Mouse (Mus musculus) activated CD4-positive, CD25-positive, alpha-beta regulatory T cell, adult 4 months (primary cell): ENCODE results near the gene Six5. TPM values are rescaled to one million over a fixed set of nuclear protein-coding genes. Genes with fewer than 3 reads are reported as not detected.

Experiments
- polyA plus RNA-seq, 2 experiments: library from polyadenylated mRNA; unstranded; fragments of 100-300 nt; shearing (Covaris generic); gene quantifications; one replicate each; pipeline ENCODE4 v1.2.1; 2017

Gene Six5
- polyA plus RNA-seq, 2 experiments from 2014 or later = 0.25 TPM; not detected in 1

Other genes with a start within 250 kb of the Six5 start
- gene Pglyrp1, start 223.3 kb upstream of the Six5 start, polyA plus RNA-seq = 100 to 1,000 TPM; 275 to 290 TPM
- 1 to 10 TPM; 5.3 to 9.2 TPM for gene Ccdc61, start 184.2 kb upstream of the Six5 start, polyA plus RNA-seq
- not detected for gene Nova2, start 168.7 kb upstream of the Six5 start, polyA plus RNA-seq
- gene Nanos2, start 107.2 kb upstream of the Six5 start, polyA plus RNA-seq = under 1 TPM in 1 of 2 experiments, not detected in 1; 0.31 TPM
- gene Mypop, start 103.3 kb upstream of the Six5 start, polyA plus RNA-seq = 1 to 10 TPM; 2.2 to 2.8 TPM
- 1 to 10 TPM; 2.0 to 3.0 TPM for gene Irf2bp1, start 90.5 kb upstream of the Six5 start, polyA plus RNA-seq
- under 1 TPM in 1 of 2 experiments, not detected in 1; 0.16 TPM for gene Foxa3, start 71.1 kb upstream of the Six5 start, polyA plus RNA-seq
- 10 to 100 TPM in 1 of 2 experiments, 1 to 10 TPM in 1; 10.0 to 10.3 TPM for gene Sympk, start 70.2 kb upstream of the Six5 start, polyA plus RNA-seq
- not detected for gene Rsph6a, start 39.9 kb upstream of the Six5 start, polyA plus RNA-seq
- not detected for gene Dmwd, start 18.4 kb upstream of the Six5 start, polyA plus RNA-seq
- not detected for gene Dmpk, start 10.7 kb upstream of the Six5 start, polyA plus RNA-seq
- not detected for gene Gm4969, start 23.8 kb downstream of the Six5 start, polyA plus RNA-seq
- gene Fbxo46, start 25.3 kb downstream of the Six5 start, polyA plus RNA-seq = 10 to 100 TPM; 17.1 to 17.7 TPM
- 10 to 100 TPM in 1 of 2 experiments, 1 to 10 TPM in 1; 8.9 to 11.6 TPM for gene Qpctl, start 54.7 kb downstream of the Six5 start, polyA plus RNA-seq
- 10 to 100 TPM; 85.2 to 96.5 TPM for gene Snrpd2, start 55.1 kb downstream of the Six5 start, polyA plus RNA-seq
- not detected for gene Gipr, start 71.5 kb downstream of the Six5 start, polyA plus RNA-seq
- 10 to 100 TPM in 1 of 2 experiments, 1 to 10 TPM in 1; 5.2 to 16.9 TPM for gene Eml2, start 81.8 kb downstream of the Six5 start, polyA plus RNA-seq
- under 1 TPM in 1 of 2 experiments, not detected in 1; 0.30 TPM for gene Gpr4, start 117.9 kb downstream of the Six5 start, polyA plus RNA-seq
- gene Opa3, start 133.7 kb downstream of the Six5 start, polyA plus RNA-seq = 10 to 100 TPM; 16.6 to 16.9 TPM
- gene Vasp, start 177.2 kb downstream of the Six5 start, polyA plus RNA-seq = 100 to 1,000 TPM in 1 of 2 experiments, 10 to 100 TPM in 1; 96.0 to 113 TPM
- 1 to 10 TPM; 1.1 to 1.2 TPM for gene Ppm1n, start 185.5 kb downstream of the Six5 start, polyA plus RNA-seq
- not detected for gene Rtn2, start 188.0 kb downstream of the Six5 start, polyA plus RNA-seq
- gene Fosb, start 215.5 kb downstream of the Six5 start, polyA plus RNA-seq = 1 to 10 TPM in 1 of 2 experiments, under 1 TPM in 1; 0.79 to 1.1 TPM